Mouse (Mus musculus): ENCODE data around the gene Nrsn2.

Gene Nrsn2

DNA sequence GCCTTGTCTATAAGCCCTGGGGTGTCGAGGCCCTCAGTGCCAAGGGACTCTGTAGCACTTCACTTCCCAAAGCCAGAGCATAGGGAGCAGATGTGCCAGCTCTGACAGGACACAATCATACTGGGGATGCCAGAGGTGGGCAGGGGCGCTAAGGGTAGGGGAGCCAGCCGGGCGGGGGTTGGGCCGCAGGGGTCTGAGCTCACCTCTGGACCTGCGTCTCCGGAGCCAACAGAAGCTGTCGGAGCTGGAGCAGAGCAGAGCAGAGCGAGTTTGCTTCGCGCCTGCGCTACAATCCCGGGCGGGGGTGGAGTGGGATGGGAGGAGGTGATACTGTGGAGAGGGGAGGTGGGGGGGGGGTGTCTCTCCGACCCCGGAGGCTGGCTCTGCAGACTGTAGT lies at the start of gene Nrsn2:
Gene Nrsn2, minus strand, starts transcription at position 294 of the 397 bp plus-strand sequence.
- no peak for DNase-seq (ENCODE audit: low read depth)

DNA sequence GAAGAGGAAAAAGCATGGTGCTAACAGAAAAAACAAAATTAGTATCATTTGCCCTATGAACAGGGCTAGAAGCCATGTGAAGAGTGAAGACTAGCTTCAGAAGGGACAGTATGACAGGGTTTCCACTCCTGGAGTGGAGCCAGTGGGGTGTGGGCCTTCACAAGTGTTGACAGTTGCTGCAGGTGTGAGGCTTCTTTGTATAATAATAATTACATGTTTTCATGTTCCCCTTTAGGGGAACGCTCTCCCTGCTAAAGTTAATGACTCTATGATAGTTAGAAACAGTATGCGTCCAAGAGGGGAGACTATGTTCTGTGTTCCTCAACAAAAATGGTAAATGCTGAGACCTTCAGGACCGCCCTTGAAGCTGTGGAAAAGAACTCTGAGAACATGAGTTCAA lies 39.3 kb upstream of the Nrsn2 start:
- no peak for DNase-seq (ENCODE audit: low read depth)

DNA sequence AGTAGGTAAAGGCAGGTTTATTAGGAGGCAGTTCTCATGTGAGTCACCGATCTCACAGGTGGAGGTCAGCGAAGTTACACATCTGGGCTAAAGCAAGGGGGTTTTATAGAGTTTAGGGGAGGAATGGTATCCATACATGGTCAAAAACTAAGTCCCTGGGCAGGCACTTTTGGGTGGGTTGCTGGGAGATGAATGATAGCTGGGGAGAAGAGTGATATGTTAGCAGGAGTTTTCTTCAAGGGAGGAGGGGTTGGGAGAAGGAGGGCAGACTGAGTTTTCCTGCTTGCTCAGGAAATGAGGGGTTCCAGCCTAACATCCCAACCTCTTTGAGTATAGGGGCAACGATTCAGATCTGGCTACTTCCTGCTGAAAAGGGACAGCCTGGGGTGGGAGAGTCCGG lies 38.8 kb upstream of the Nrsn2 start, which contains the start of gene 6820408C15Rik:
Gene 6820408C15Rik, plus strand, starts transcription at position 301 of the 400 bp plus-strand sequence.
- DNase-seq (ENCODE audit: low read depth): no peak

DNA sequence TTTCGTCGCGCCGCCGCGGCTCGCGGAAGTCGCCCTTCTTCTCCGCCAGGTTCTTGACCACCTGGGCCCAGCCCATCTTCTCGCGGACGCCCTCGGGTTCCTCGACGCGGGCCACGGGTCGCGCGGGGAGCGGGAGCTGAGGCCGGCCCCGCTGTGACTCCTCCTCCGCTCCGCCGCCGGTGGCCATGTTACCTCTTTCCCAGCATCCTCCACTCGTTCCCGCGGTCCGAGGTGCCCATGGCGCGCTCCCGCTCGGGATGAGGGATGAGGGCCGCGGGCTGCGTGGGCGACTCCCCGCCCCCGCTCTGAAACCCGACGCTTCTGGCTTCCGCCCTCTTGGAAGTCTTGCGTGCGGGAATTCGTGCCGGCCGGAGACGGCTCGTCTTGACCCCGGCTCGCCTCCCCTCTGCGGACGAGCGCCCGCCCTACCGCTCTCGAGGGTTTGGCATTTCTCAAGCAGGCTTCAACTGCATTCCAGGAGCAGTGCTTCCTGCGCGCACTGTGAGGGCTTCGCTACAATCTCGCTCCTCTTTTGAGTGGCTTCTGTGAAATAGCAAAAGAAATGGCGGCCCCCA lies 38.2 kb upstream of the Nrsn2 start, which contains the start of gene Zcchc3:
Gene Zcchc3, minus strand, starts transcription at position 437 of the 575 bp plus-strand sequence.
- peak; percentile 71 for DNase-seq (ENCODE audit: low read depth)

DNA sequence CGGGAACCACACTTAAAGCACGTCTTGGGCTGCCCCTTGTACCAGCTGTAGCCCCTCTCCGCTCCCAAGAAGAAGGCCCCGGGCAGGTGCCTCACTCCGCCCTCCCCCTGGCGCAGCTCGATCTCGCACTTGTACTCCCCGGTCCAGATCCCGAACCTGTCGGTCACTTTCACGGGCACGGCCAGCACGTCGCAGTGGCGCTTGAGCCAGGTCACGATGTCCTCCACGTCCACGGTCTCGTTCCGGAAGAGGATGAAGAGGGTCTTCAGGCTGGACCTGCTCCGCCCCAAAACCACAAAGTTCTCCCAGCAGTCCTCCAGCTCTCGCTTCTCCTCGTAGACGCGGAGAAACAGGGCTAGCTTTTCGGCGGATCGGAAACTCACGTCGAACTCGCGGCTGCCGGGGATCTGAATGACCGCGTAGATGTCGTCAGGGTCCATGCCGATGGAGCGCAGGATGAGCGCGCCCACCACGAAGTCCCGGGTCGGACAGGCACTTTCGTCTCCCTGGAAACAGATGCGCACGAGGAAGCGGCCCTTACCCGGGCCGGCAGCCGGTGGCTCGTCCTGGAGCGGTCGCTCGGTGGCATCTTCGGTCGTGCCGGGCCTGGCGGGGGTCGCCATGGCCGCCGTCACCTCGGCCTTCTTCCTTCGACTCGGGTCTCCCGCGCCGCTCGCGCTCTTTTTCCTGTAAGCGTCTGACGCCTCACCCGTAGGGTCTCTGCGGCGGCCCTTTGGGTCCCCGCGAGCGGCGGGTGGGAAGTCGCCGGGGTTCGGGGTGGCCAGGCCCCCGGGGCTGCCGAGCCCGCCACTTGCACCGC lies 37.5 kb upstream of the Nrsn2 start:
- no peak for DNase-seq (ENCODE audit: low read depth)

DNA sequence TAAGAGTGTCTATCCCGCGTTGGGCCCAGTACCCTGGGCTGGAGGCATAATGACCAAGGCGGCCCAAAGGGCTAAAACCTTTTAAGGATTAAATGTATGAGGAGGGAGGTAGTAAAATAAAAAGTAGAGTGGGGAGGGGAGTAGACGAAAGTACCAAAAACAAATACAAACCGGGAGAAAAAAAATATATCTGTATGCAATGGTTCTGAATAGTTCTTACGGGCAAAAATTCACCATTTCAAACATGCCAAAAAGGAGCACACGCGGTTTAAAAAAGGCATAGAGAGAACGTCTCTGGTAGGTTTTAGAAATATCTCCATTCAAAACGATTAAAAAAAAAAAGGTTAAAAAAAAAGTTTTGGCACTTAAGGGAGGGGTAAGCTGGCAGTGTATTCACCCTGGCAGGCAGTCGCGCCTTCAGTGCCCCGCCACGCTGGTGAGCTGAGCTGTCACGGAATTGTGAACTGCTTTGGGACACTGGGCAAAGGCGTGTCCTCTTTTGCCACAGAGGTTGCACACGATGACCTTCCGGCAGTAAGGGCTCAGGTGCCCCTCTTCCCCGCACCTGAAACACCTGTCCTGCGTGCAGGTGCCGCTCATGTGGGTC lies 36.8 kb upstream of the Nrsn2 start:
- DNase-seq (ENCODE audit: low read depth): no peak

DNA sequence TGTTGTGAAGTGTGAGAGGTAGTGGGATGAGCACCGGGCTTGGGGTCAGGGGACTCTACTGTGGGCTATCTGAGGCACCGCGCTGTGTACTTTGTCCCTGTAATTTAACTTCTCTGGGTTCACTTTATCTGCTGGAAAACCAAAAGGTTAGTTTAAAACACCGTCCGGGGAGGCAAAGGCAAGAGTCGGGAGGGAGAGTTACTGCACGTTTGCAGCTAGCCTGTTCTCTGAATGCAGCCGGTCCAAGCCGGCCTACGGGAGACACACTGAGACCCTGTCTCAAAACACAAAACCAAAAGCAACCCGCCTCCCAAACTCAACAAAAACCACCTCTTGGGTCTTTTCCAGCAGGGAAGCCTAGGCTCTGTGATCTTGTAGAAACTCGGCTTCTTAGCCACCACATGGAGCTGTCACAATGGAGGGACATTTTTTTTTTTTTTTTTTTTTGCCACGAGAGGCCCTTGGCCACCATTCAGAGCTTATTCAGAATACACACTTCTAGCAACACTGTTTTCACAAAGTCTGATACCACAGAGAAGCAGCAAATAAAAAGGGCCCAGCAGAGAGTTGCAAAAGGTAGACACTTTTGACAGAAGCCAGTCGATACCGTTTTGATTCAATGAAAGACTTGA lies 36.2 kb upstream of the Nrsn2 start:
- no peak for DNase-seq (ENCODE audit: low read depth)

DNA sequence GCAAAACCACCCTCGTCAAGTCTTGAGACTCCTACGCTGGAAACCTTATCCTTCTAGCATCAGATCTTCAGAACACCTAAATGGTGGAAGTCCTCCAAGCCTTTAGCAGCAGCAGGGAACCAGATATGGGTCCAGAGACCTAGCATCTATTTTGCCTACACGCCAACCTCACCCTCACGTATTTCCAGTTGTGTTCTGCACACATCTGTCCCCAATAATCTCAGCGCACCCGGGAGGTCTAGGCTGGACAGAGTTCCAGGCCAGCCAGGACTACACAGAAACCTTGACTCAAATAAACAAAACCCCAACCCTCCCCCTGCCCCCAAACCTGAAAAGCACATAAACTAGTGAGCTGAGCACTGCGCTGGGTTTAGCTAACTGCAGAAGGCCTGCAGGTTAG lies 35.0 kb upstream of the Nrsn2 start:
- no peak for DNase-seq (ENCODE audit: low read depth)

DNA sequence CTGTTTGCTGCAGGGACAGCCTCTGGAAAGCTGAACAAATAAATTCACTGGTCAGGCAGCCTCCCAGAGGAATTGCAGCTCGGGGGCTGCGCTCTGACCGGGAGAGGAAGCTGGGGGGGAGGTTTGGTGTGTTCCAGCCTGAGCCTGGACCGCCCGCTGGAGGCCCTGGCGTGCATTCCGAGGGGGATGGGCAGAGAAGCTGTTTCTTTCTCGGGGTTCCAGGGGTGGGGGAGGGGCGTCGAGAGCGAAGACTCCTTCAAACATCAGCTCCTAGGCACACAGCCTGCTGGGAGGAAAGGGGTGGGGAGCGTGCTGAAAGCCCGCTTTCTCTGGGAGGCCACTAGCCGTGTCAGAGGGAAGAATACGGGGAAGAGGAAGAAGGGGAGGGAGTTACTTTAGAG lies 34.5 kb upstream of the Nrsn2 start:
- DNase-seq (ENCODE audit: low read depth): no peak

DNA sequence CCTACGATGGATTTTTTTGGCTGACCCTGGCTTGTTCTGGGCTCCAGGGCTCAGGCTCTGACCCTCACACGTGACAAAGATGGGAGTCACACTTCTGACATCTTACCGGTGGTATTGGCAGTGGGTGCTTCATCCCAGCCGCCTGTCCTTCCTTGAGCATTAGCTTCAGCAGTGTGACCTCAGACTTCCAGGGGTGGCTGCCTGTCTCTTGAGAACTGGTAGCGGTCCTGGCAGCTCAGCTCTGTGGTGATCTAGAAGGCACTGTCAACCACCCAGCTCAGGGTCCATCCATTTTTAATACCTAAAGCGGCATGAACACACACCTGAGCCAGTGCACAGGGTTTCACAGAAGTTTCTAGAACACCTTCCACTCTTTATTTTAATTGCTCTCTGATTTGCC lies 33.3 kb upstream of the Nrsn2 start:
- no peak for DNase-seq (ENCODE audit: low read depth)

DNA sequence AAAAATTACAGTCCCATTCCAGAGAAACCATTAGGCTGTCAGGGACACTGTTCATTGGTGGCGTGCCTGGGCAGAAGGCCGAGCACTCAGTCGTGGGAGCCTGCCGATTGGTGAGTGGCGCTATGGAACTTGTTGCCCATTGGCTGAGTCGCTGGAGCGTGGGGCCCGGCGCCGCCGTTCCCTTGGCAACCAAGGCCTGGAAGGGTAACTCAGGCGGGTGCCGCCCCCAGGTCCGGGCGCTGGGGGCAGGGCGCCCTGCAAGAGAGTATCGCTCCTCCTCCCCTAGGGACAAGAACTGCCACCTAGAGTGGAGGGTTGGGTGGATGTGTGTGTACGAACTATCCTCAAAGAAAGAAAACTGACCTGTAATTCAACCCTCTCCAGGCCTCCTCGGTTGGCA lies 29.7 kb upstream of the Nrsn2 start:
- peak; percentile 96 for DNase-seq (ENCODE audit: low read depth)

DNA sequence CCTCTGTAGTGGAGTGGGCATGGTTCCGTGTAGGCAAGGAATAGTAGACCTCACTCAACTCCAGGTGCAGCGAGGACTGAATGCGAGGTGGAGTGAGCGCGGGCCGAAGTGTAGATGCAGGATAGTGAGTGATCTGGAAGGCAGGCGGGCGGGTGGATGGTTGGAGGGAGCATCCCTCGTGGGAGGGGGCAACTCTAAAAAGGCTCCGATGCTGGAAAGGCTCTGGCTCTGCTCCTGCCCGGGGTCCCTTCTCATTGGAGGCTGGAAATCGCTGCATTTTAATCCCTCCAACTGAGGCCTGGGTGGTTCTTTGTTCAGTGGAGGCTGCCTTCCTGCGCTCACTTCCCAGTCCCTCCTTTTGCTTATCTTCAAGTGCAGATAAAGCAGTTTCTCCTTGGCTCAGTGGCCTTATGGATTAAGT lies 22.7 kb upstream of the Nrsn2 start:
- DNase-seq (ENCODE audit: low read depth): no peak

DNA sequence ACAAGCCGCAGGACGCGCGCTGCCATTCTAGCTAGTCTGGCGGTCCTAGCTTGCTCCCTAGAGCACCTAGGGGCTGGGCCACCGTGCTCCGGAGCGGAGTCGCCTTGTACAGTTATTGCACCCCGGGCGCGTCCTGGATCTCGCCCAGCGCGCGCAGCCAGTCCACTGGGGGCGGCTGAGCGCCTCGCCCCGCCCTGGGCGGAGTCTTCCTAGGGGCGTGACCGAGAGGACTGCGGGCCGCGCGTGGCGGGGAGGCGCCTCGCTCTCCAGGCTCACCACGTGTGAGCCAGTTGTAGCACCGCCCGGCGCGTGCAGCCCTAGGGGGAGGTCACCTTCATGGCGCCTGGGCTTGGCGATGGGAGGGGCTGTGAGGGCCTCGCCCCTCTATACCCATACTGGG lies 22.3 kb upstream of the Nrsn2 start:
- DNase-seq (ENCODE audit: low read depth): peak; percentile 86

DNA sequence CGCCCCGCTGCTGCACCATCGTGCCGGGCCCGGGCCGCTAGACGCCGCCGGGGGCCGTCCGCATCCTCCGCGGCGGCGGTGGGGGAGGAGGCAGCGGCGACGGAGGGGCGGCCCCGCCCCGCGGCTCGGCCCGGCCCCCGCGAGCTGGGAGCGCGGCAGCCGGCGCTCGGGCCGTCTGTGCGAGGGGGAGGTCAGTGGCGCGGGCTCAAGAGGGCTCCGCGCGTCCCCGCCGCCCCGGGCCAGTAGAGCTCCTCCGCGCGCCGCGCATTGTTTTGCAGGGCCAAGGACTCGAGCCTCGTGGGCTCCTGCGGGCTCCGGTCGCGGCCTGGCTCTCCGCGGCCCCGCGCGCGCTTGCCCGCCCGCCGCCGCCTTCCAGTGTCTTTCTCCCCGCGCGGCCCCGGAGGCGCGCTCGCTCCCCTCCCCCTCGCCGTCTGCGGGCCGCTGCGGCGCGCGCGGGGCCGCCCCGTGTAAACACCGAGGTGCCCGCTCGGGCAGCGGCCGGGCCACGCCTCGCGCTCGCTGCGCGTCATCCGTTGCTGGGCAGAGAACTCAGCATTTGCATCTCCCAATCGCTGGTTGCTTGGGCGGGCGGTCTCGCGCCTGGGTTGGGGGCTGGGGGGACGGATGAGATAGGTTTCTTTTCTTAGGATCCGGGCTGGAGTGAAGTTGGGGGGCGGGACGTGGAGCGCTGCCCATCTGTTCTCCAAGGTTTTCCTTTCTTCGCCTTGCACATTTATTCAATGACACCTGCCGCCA lies 21.4 kb upstream of the Nrsn2 start, which contains the start of gene Sox12:
Gene Sox12, minus strand, starts transcription at position 384 of the 756 bp plus-strand sequence.
- peak; percentile 83 for DNase-seq (ENCODE audit: low read depth)

DNA sequence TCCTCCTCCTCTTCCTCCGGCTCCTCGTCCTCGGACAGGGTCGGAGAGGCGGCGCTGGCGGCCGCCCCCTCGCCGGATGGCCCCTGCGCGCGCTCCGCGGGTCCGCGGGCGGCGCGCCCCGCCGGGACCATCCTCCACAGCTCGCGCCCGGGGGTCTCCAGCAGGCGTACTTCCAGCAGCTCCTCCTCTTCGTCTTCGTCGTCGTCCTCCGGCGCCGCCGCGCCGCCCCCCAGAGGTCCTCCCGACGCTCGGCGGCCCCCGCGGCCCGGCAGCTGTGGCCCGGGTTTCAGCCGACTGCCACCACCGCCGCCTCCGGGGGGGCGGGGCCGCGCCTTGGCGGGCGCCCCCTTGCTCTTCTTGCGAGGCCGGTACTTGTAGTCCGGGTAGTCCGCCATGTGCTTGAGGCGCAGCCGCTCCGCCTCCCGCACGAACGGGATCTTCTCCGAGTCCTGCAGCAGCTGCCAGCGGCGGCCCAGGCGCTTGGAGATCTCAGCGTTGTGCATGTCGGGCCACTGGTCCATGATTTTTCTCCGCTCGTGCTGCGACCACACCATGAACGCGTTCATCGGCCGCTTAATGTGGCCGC lies 20.7 kb upstream of the Nrsn2 start:
- DNase-seq (ENCODE audit: low read depth): no peak

DNA sequence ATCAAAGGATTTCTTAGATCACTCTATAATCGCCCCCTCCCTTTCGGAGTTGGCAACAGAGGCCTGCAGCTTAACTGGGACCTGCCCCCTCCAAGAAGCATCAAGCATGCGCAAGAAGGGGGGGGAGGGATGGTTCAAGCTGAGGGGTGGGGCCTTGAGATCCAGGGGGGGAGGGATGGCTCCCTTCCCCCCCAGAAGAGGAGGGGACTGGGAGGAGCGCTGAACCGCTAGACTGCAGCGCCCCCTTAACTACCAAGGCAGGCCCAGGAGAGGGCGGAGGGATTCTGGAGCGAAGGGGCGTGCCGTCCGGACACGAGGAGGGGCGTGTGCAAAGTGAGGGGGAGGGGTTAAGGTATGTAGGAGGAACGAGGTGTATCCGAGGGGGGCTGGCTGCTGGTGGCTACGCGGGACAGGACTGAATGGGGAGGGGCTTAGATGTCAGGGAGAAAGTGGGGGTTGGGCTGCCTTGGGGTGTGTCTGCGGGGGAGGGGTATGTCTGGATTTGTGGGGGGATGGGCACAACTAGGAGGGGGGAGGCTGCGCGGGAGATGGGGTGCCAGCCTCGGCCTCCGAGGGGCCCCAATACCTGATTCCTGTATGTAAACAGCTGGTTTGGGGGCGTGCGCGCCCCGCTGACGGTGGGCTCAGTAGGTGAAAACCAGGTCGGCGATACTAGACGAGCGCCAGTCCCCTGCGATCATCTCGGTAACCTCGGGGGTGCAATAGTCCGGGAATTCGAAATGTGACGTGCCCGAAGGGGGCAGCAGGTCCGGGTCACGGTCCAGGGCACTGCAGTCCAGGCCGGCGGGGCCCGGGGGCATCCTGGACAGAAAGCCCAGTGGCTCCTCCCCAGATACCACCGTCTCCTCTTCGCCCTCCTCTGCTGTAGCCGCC lies 19.9 kb upstream of the Nrsn2 start:
- DNase-seq (ENCODE audit: low read depth): peak; percentile 85

DNA sequence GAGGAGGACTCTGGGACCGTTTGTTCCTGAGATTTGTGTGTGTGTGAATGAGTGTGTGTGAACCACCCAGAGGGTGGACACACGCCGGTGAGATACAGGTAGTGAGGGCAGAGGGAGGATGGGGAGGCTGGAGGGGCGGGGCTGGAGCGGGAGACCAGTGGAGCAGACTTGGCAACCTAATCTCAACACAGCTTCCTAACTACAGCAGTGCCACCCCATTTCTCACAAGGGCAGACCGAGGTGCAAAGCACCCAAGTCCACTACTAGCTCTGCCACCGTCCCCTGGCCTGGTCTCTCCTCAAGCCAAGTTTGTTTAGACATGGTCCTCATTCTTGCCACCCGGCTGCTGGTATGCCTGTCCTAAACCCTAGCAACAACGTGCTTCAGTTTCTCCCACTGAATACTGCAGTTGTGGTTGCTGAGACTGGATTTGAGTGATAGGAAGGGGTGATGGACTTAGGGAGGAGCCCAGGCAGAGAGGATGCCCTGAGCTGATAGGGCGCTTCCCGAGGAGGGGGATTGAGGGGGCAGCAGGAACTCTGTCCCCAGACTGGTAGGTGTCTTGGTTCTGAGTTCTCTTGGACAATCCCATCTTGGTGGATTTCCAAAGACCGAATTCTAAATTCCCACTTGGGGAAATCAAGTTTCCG lies 19.0 kb upstream of the Nrsn2 start:
- no peak for DNase-seq (ENCODE audit: low read depth)

DNA sequence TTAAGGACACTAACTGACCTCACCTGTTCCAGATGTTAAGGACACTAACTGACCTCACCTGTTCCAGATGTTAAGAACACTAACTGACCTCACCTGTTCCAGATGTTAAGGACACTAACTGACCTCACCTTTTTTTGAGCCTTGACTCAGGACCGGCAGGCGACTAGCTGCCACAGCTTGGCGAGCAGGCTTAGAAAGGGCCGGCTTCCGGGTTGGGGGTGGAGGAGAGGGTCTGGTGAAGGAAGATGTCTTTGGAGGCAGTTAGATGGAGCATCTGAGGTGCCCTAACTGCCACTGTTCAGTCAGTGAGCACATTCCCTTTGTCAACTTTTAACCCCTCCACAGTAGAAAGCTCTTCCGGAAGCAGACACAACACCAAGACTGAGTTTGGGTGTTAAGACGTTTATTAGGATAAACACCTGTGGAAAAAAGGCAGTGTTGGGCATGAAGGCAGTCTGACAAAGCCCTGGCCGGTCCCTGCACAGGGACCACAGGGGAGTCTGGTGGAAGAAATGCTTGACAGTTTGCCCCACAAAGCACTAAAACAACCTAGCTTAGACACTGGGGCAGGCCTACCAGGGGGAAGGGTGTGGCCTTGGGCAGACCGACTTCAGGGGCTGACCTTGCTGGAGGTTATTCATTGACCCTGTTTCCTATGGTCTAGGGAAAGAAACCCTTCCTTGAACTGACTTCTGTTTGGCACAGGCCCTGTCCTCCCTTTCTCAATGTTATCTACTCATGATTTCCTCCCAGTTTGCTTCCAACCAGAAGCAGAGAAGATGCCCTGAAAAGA lies 17.0 kb upstream of the Nrsn2 start:
- no peak for DNase-seq (ENCODE audit: low read depth)

DNA sequence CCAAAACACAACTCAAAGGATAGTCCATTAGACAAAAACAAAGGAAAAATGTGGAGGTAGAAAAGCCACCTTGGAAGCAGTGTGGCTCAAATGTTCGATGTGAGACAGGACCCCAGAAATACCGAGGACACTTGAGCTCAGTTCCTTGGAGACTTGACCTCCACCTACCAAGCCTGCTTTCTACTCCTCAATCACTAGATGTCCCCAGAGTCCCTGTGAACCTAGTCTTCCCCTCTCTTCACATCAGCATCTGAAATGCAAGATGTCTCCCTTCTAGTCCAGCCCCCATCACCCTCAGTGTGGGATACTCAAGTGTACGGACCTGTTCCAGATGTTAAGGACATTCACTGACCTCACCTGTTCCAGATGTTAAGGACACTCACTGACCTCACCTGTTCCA lies 16.3 kb upstream of the Nrsn2 start:
- DNase-seq (ENCODE audit: low read depth): no peak
